Mouse (Mus musculus) yolk sac, embryonic 10.5 days (tissue): Measurements from ENCODE around the gene Trim2.

Experiments used
- DNase-seq: peaks from one replicate; pipeline ENCODE4 v3.0.0-alpha.2; 2017; ENCODE audit warnings: low spot score

The Trim2 gene

GRCm38 (mm10) chr3:84136509-84136908, 170.2 kb downstream of the Trim2 start:
- no peak for DNase-seq

- DNase-seq = no peak
These were observed 170.7 kb downstream of the Trim2 start for GRCm38 (mm10) chr3:84135933-84136332.

DNA sequence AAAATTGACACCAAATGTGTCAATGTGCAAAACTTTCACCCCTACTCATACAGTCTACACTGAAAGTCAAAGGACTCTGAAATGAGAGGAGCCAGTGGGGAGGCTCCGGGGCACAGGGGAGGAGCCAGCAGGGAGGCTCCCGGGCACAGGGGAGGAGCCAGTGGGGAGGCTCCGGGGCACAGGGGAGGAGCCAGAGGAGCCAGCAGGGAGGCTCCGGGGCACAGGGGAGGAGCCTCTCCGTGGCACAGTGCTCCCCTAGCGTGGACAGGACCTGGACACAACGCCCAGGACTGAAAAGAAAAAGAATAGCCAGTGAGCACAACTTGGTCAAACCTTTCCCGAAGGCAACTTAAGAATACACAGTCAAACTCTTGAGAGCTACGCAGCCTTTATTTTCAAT, 171.3 kb downstream of the Trim2 start:
- peak; percentile 24 for DNase-seq

DNA sequence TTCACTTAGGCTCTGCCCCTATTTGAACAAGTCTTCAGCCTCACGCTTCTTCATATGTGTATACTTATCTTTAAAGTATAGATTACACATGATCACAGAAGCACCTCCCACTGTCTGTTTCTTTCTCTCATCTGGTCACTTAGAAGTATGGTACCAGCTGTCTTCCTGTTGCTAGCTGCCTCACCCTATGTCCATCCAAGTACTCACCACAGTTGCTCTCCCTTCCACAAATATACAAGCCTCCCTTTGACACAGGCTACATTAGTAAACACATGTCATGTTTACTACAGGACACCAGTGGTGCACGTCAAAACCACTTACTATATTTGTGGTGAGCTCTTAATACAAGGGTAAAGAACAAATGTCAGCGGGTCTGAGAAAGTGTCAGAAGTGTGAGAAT, 175.3 kb downstream of the Trim2 start:
- DNase-seq = no peak

DNA sequence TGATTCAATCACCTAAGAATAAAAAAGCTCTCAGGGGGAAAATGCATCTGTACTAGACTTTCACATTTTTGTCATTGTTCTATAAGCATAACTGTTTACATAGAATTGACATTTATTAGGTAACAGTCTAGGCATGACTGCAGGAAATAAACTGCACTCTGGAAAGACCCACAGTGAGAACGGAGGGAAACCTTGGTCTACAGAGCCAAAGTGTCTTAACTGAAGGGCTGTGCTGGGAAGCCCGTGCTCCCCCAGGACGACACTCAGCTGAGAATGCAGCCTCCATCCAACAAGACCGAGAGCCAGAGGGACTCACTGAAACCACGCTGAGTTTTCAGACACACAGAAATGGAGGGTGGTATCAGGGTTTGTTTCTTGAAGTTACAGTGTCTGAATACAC, 175.9 kb downstream of the Trim2 start:
- DNase-seq = no peak

GRCm38 (mm10) chr3:84128871-84129870, 177.5 kb downstream of the Trim2 start:
- DNase-seq = peak; percentile 59

DNA sequence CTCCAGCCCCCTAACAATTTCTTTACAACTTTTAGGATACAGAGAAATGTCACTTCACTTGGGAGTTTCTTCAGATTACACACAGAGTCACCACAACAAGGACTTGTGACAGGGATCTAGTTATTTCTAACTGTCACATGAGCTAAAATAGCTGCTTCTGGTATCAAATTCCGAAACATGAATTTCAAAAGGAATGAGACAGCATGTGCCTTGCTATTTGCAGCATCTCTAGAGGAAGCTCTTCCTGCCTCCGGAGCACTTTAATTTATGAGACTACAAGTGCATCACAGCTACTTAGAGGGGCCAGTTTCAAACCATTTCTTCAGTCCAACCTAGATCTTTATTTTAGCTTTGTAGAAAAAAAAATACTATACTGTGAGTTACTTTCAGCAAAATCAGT, 179.2 kb downstream of the Trim2 start:
- no peak for DNase-seq

- DNase-seq = no peak
These were observed 180.0 kb downstream of the Trim2 start for GRCm38 (mm10) chr3:84126721-84127120.

DNA sequence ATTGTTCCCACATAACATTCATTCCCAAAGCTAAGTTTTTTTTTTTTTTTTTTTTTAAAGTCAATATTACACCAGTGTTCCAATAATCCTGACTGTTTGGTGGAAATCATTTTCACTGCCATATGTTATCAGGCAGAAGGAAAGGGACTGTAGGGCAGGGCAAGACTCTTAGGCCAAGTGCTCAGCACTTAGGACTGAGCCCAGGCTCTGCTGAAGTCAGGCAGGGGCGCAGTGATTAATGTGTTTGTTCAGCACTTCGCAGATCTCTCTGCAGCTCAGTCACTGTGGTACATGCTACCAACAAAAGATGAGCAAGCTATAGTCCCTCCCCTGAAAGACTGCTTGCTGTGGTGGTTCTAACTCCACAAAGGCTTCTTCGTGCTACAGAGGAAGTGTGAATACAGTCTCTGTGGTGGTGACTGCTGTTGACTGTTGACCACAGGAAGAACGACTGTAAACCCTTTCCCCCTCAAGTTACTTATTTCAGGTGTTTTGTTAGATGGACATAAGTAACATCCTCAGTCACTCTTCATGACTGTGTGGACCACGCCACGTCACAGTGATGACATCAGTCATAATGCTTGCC, 180.9 kb downstream of the Trim2 start:
- DNase-seq = no peak

- no peak for DNase-seq
These were observed 183.2 kb downstream of the Trim2 start for GRCm38 (mm10) chr3:84123461-84123860.

GRCm38 (mm10) chr3:84118718-84119117, 188.0 kb downstream of the Trim2 start:
- no peak for DNase-seq

GRCm38 (mm10) chr3:84118178-84118577, 188.5 kb downstream of the Trim2 start:
- DNase-seq = no peak
